Mouse (Mus musculus) urinary bladder, postnatal 25 days (tissue): ENCODE data around the gene Capzb.

Experiments used
- DNase-seq: peaks from one replicate; pipeline ENCODE4 v3.0.0; 2022; ENCODE audit warnings: low spot score

The Capzb gene

GRCm38 (mm10) chr4:139208236-139209129, 15.8 kb downstream of the Capzb start:
- no peak for DNase-seq

DNA sequence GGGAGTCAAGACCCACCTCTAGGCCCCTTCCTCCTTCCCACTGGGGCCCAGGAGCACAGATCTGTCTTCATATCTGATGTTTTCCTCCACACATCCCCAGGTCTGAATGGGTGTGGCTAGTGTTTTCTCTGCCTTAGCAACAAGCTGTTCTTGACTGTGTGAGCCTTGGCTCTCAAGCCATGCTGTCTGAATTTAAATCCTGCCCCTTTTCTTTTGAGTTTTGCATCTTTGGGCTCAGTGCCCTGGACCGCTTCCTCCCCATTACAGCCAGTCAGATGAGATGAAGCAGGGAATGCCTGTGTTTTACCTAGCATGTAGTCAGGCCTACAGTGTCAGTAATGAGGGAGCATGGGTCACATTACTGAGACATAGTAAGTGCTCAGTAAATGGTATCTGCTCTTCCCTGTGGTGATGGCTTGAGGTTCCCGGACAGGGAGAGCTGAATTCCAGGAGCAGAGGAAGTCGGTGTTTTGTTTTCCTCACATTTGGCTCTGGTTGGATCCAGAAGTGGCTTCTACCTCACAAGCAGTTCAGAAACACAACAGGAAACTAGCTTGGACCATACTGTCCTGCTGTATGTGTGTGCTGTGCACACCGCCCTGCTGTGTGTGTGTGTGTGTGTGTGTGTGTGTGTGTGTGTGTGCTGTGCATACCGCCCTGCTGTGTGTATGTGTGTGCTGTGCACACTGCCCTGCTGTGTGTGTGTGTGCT, 16.6 kb downstream of the Capzb start:
- DNase-seq, result no peak

DNA sequence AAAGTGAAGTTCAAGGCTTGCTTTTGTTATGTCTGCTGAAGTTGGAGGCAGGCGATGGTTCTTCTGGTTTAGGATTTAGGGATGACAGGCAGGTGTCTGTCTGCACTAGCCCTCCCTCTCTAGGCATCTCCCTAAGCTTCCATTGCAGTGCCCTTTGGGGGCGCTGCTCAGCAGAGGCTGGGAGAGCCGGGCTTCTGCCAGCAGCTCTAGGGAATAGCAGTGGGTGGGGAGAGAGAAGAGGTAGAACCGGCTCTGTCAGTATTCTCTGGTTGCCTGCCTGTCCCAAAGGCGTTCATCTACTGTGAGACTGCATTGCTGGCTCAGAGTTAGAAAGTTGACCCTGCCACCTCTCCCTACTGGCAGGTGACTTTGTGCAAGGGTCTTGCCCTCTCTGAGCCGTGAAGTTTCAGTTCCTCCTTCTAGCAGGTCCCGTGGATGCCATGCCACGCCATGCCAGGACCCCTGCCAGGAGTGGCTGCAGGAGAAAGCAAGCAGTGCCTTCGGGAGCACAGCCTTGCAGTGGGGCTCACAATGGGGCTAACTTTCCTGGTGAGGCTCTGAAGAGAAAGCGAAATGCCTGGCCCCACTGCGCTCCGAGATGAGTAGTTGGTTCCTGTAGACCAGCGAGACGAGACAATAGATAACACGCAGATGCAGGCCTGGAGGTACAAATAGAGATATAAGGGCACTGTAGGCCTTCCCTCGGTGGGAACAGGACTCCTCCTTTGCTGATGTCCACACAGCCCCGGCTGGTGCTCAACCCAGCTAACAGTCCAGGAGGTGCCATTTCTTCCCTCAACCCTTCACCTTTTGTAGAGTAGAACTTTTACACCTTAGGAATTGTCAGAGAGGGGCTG, 19.5 kb downstream of the Capzb start:
- DNase-seq, result no peak

- no peak for DNase-seq
Measured at GRCm38 (mm10) chr4:139213086-139213485, 20.4 kb downstream of the Capzb start.

GRCm38 (mm10) chr4:139213935-139214371, 21.3 kb downstream of the Capzb start:
- DNase-seq, result no peak

DNA sequence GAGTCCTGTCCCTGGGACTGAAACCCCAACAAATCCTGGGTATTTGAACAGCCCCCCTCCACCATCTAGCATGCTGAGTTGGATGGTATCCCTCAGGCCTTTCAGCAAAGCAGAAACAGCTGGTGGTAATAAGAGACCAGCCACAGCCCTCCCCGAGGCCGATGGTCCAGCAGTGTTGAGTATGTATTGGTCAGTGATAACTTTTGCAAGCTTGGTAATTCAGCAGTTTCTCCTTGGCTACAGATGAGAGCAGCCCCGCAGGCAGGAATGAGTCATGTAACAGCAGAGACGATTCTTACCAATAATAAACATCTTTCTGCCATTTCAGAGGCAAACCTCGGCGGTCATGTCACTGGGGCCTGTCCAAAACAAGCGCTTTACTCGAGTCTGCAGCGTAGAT, 23.9 kb downstream of the Capzb start:
- DNase-seq, result no peak

DNA sequence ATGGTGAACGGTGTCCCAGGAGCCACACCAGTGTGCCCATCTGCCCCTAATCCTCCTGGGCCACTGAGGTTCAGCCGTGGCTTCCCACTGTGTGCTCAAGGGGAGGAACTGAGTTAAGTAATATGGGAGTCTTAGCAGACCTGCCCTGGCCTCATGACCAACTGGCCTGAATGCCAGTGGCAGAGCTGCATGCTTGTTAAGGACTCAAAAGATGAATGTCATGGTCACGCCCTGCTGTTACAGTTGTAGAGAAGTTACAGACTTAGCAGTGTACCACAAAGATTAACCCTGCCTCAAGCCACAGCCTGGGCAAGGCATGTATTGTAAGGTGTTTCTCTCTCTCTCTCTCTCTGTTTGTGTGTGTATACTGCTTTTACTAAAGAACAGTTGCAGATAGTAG, 25.8 kb downstream of the Capzb start:
- DNase-seq, result no peak

DNA sequence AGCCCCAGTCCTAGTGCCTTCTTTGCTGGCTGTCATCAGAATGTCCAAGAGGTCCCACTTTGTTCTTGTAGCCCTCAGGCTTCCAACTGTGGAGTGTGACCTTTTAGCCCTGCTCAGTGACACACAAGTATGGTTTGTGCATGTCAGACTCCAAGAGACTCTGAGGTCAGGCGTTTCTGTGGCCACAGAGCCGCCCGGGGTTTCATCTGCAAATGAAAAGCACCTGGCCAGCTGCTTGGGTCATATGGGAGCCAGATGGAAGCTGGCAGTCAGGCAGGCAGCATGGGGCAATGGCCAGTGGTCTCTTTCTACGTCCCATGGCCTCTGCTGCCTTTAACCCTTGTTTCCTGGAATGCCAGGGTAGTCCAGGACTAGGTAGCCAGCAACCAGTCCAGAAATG, 27.0 kb downstream of the Capzb start:
- no peak for DNase-seq

GRCm38 (mm10) chr4:139220978-139221377, 28.3 kb downstream of the Capzb start:
- DNase-seq, result no peak

- DNase-seq, result no peak
Measured at GRCm38 (mm10) chr4:139221837-139222236, 29.1 kb downstream of the Capzb start.

DNA sequence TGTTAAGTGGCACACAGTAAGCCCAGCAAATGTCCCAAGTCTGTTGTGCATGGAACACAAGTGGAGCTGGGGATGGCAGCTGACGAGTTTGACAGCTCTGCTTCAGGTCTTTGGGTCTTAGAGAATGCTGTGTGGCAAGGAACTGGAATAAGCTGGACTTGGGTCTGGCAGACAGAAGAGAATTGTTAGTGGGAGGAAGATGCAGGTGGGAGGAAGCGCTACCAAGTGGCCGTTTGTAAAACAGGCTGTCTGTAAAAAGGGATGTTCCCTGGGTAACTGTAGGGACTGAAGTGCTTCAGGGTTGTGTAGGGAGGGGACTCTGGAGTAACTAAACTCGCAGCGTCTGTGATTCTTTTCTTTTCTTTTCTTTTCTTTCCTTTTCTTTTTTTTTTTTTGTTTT, 32.4 kb downstream of the Capzb start:
- no peak for DNase-seq

- DNase-seq, result no peak
Measured at GRCm38 (mm10) chr4:139225944-139226343, 33.2 kb downstream of the Capzb start.

DNA sequence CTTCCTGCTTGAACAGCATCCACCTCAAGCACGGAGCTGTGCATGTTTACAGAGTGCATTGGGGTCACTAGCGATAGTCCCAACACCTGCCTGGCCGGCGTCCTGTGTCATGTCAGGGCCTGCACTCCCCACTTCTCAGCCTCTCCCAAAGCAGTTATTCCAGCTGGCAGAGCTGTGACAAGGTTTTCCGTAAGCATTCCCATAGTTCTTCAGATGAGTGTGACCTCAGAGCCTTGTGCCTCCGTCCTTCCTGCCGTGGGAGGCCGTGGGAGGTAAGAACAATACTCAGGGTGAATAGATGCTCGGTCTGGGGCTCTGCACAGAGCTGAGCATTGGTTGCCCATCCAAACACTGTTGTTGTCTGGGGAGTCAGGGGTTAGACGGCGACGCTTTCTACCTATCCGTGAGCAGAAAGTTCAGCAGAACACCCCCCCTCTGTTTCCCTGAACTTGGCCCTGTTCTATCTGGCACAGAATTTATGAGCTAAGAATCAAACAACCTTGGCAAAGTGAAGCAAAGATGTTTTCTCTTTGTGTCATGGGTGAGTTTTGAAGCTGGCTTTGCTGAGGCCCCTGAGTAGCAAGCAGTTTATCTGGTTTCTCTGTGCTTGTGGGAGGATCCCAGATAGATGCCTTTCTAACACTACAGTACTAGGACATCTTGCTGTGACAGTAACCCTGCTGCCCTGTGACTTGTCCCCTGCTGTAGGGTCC, 34.0 kb downstream of the Capzb start:
- no peak for DNase-seq

DNA sequence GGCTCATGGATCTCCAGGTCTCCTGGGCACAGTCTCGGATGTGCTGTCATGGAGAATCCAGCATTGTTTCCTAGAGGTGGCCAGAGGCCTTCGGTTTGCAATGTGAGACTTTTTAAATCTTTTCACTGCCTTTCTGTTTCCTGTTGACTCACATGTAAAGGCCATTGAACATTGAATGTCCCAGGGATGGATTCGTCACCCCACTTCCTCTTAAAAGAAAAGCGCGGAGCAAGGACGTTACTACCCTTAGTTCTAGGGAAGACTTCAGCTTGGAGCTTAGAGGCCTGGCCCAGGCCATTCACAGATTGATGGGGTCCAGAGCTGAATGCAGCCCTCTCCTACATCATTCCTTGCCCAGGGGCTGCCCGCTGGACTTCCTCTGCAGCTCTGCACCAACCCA, 35.2 kb downstream of the Capzb start:
- no peak for DNase-seq

DNA sequence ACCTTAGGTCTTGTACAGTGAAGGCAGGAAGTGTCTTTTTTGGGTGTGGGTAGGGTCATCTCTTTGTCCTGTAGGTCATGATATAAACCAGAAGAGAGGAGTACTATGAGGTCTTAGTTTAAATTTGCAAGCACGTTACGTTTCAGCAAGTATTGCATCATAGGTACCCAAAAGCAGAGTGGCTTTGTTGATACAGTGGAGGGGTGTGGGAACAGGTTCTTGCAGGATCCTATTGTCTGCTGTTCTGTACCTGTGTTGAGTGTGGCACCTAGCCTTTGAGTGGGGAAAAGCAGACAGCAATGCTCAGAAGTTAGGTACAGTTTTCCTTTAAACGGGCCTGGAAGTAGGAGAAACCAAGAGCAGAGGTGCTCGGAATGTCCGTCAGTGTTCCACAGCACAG, 36.6 kb downstream of the Capzb start:
- DNase-seq, result no peak

GRCm38 (mm10) chr4:139230376-139231120, 37.8 kb downstream of the Capzb start:
- DNase-seq, result no peak

DNA sequence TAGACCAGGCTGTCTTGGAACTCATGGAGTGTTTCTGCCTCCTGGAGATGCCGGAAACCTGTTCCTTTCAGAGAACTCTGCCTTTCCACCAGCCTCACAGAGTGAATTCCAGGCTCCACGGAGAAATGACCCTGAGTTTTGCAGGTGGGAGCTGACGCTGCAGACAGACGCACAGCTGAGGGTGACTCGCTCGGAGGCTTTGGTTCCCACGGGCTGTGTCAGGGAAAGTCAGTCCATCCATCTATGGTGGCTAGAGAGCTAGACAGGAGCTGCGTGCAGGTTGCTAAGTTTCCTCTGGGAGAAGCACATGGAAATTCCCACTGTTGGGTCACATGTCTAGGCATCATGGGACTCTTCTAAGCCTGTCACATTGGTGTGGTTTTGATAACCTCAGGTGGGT, 38.5 kb downstream of the Capzb start:
- DNase-seq, result no peak

- peak; percentile 54 for DNase-seq
Measured at GRCm38 (mm10) chr4:139232479-139233145, 39.9 kb downstream of the Capzb start.

DNA sequence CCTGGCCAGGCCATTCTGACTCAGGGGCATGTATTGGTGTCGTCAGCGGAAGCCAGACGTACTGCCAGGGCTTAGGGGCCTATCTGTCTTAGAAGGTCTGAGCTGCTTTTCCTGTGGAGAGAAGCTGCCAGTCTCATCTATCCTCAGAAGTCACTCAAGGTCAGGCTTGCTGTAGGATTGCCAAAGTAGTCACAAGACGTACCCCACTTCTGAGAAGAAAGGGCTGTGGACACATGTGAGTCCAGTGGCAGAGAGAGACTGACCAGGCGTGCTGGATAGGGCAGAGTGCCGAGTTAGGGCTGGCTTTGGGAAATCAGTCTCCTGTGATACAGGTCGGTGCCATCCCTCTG, 40.4 kb downstream of the Capzb start:
- no peak for DNase-seq

DNA sequence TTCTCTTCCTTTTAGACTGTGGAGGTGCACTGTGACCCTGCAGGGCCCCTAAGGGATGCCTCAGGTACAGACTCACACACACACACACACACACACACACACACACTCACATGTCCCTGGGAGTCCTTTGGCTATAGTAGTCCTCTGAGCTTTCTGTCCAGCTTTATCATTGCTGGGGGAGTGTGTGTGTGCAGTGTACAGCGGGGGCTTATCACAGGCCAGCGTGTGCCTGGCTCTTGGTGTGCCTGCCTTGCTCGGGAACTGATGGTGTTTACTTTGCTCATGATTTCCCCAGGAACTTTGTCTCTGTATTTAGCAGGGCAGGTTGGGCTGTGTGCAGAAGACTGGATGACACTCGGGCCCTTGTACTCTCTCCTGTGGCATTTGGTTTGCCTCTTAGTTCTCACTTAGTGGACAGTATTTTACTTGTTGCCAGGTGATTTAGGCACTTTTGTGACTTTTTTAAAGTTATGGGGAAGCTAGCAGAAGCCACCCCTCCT, 41.1 kb downstream of the Capzb start:
- DNase-seq, result no peak
